Mouse (Mus musculus): ENCODE measurements around the gene Mt4. TPM values are rescaled to one million over a fixed set of nuclear protein-coding genes. Genes with fewer than 3 reads are reported as not detected.

Mt4 gene
- polyA plus RNA-seq, 1 experiment from 2014 or later = not detected

- Histone ChIP-seq H3K4me3 (no peak overlapping the region), H3K27me3 (ENCODE audit: low read depth, poor library complexity, severe bottlenecking) (peaks cover 100% of the 10 kb centered on the region), H3K9me3 (replicated peaks) (no peaks in the 10 kb centered on the region), H3K27ac (replicated peaks) (no peak overlapping the region), H3K4me1 (peaks cover 36% of the 10 kb centered on the region), H3K36me3 (no peaks in the 10 kb centered on the region)
- 29% methylated on average over 7 of the region's 7 CpGs for WGBS
- no peak for DNase-seq (ENCODE audit: low spot score)
Observed at GRCm38 (mm10) chr8:94174619-94175213, 37.7 kb downstream of the Mt4 start.

GRCm38 (mm10) chr8:94177716-94178390, 40.9 kb downstream of the Mt4 start:
- 67% methylated on average over 7 of the region's 7 CpGs for WGBS
- Histone ChIP-seq H3K36me3 (no peaks in the 10 kb centered on the region), H3K27ac (replicated peaks) (no peak overlapping the region), H3K9me3 (replicated peaks) (no peaks in the 10 kb centered on the region), H3K4me1 (peaks cover 34% of the 10 kb centered on the region), H3K4me3 (no peak overlapping the region), H3K27me3 (ENCODE audit: low read depth, poor library complexity, severe bottlenecking) (peaks cover 100% of the 10 kb centered on the region)
- DNase-seq (ENCODE audit: low spot score) = no peak

GRCm38 (mm10) chr8:94178857-94179712, 42.1 kb downstream of the Mt4 start, which contains the start of gene Mt1:
Gene Mt1 (plus strand): TSS chr8:94179082.
- Histone ChIP-seq H3K9me3 (replicated peaks) (no peaks in the 10 kb centered on the region), H3K4me1 (peaks cover 38% of the 10 kb centered on the region), H3K27ac (replicated peaks) (peak within 1 kb of the TSS; percentile 55; the same call in 1 of the 2 replicates)

GRCm38 (mm10) chr8:94179713-94180560, 42.9 kb downstream of the Mt4 start:
- no peaks in the 10 kb centered on the region for H3K9me3 ChIP-seq (replicated peaks)
- H3K4me3 ChIP-seq = peak overlapping the region; percentile 58
- DNase-seq (ENCODE audit: low spot score) = peak; percentile 55
- H3K27me3 ChIP-seq (ENCODE audit: low read depth, poor library complexity, severe bottlenecking) = peaks cover 100% of the 10 kb centered on the region
- H3K4me1 ChIP-seq = peaks cover 39% of the 10 kb centered on the region
- no peaks in the 10 kb centered on the region for H3K36me3 ChIP-seq
- H3K27ac ChIP-seq (replicated peaks) = peak overlapping the region; percentile 55; the same call in 1 of the 2 replicates
- WGBS = 4% methylated on average over 25 of the region's 25 CpGs

More at GRCm38 (mm10) chr8:94178857-94179712, 42.1 kb downstream of the Mt4 start, which contains the start of gene Mt1:
- Histone ChIP-seq H3K36me3 (no peaks in the 10 kb centered on the region), H3K27me3 (ENCODE audit: low read depth, poor library complexity, severe bottlenecking) (peaks cover 100% of the 10 kb centered on the region), H3K4me3 (peak within 1 kb of the TSS; percentile 58)
- WGBS = under 1% methylated on average over 50 of the region's 50 CpGs
- DNase-seq (ENCODE audit: low spot score) = peak; percentile 76

- peak overlapping the region; percentile 58; the same call in 1 of the 2 replicates for H3K4me3 ChIP-seq
- 90% methylated on average over 1 of the region's 1 CpGs for WGBS
- no peaks in the 10 kb centered on the region for H3K36me3 ChIP-seq
- H3K27me3 ChIP-seq (ENCODE audit: low read depth, poor library complexity, severe bottlenecking) = peaks cover 100% of the 10 kb centered on the region
- no peak for DNase-seq (ENCODE audit: low spot score)
- peaks cover 39% of the 10 kb centered on the region for H3K4me1 ChIP-seq
- H3K9me3 ChIP-seq (replicated peaks) = no peaks in the 10 kb centered on the region
- no peak overlapping the region for H3K27ac ChIP-seq (replicated peaks)
Observed at GRCm38 (mm10) chr8:94180561-94180908, 43.5 kb downstream of the Mt4 start.

- Histone ChIP-seq H3K27ac (replicated peaks) (no peak overlapping the region), H3K36me3 (no peaks in the 10 kb centered on the region), H3K27me3 (ENCODE audit: low read depth, poor library complexity, severe bottlenecking) (peaks cover 100% of the 10 kb centered on the region), H3K9me3 (replicated peaks) (no peaks in the 10 kb centered on the region), H3K4me3 (peak overlapping the region; percentile 41), H3K4me1 (peaks cover 50% of the 10 kb centered on the region)
- WGBS = 69% methylated on average over 13 of the region's 13 CpGs
- DNase-seq (ENCODE audit: low spot score) = no peak
Observed at GRCm38 (mm10) chr8:94182055-94182929, 45.3 kb downstream of the Mt4 start.

- Histone ChIP-seq H3K4me3 (peak overlapping the region; percentile 41), H3K36me3 (no peaks in the 10 kb centered on the region), H3K27ac (replicated peaks) (no peak overlapping the region), H3K9me3 (replicated peaks) (no peaks in the 10 kb centered on the region), H3K4me1 (peaks cover 55% of the 10 kb centered on the region), H3K27me3 (ENCODE audit: low read depth, poor library complexity, severe bottlenecking) (peaks cover 100% of the 10 kb centered on the region)
- under 1% methylated on average over 16 of the region's 16 CpGs for WGBS
- DNase-seq (ENCODE audit: low spot score) = peak; percentile 71
Observed at GRCm38 (mm10) chr8:94183117-94183516, 46.1 kb downstream of the Mt4 start.

- Histone ChIP-seq H3K4me1 (peaks cover 50% of the 10 kb centered on the region), H3K4me3 (no peak overlapping the region)
Observed at GRCm38 (mm10) chr8:94184357-94184843, 47.4 kb downstream of the Mt4 start.

GRCm38 (mm10) chr8:94185791-94186190, 48.8 kb downstream of the Mt4 start:
- Histone ChIP-seq H3K4me1 (peaks cover 44% of the 10 kb centered on the region), H3K36me3 (no peaks in the 10 kb centered on the region), H3K9me3 (replicated peaks) (no peaks in the 10 kb centered on the region)

More at GRCm38 (mm10) chr8:94184357-94184843, 47.4 kb downstream of the Mt4 start:
- Histone ChIP-seq H3K9me3 (replicated peaks) (no peaks in the 10 kb centered on the region), H3K27me3 (ENCODE audit: low read depth, poor library complexity, severe bottlenecking) (peaks cover 99% of the 10 kb centered on the region), H3K36me3 (no peaks in the 10 kb centered on the region), H3K27ac (replicated peaks) (no peak overlapping the region; the same call in 1 of the 2 replicates)
- no peak for DNase-seq (ENCODE audit: low spot score)
- WGBS = 17% methylated on average over 12 of the region's 12 CpGs

GRCm38 (mm10) chr8:94186542-94186941, 49.5 kb downstream of the Mt4 start:
- Histone ChIP-seq H3K36me3 (no peaks in the 10 kb centered on the region), H3K27me3 (ENCODE audit: low read depth, poor library complexity, severe bottlenecking) (peaks cover 87% of the 10 kb centered on the region), H3K27ac (replicated peaks) (0 out of 2 replicates have a peak overlapping the region, but pooled peaks have one; percentile 43), H3K4me3 (peak overlapping the region; percentile 22; the same call in 1 of the 2 replicates), H3K4me1 (peaks cover 51% of the 10 kb centered on the region), H3K9me3 (replicated peaks) (no peaks in the 10 kb centered on the region)
- peak; percentile 63 for DNase-seq (ENCODE audit: low spot score)
- WGBS = 3% methylated on average over 17 of the region's 17 CpGs

More at GRCm38 (mm10) chr8:94185791-94186190, 48.8 kb downstream of the Mt4 start:
- WGBS = 72% methylated on average over 6 of the region's 6 CpGs
- Histone ChIP-seq H3K4me3 (no peak overlapping the region), H3K27ac (replicated peaks) (no peak overlapping the region), H3K27me3 (ENCODE audit: low read depth, poor library complexity, severe bottlenecking) (peaks cover 94% of the 10 kb centered on the region)
- DNase-seq (ENCODE audit: low spot score) = no peak
